Mouse (Mus musculus): ENCODE results near the gene Ankrd33b. TPM values are rescaled to one million over a fixed set of nuclear protein-coding genes. Genes with fewer than 3 reads are reported as not detected.

The Ankrd33b gene
- polyA plus RNA-seq, 1 experiment: 3.7 TPM

DNA sequence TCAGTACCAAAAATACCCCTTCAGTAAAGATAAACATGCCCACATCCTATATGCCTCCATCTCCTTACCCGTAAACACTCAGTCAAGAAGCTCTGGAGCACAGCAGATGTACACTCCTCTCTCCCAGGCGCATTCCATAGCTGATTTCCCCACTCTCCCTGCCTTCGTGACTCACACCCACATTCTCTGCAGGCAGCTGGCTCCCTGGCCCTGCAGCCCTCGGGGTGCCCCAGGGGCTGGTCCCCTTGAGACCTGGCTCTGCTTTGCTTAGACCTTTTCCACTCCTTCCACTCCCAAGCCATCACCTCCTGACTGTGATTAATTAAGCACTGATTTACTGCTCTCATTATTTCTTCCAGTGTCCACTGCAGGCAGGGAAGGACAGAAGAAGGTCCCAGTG is 7.7 kb upstream of the Ankrd33b start:
- no peak for DNase-seq (ENCODE audit: low read depth in 1 of 2, low spot score in 2 of 2)
- H3K27ac ChIP-seq (ENCODE audit: insufficient read depth, low read length): no peak overlapping the region
- H3K36me3 ChIP-seq (ENCODE audit: control insufficient read depth, insufficient read depth, low read length): no peaks in the 10 kb centered on the region
- H3K4me3 ChIP-seq (ENCODE audit: extremely low read depth, insufficient read depth, insufficient read length): no peak overlapping the region
- TF ChIP-seq POLR2A (IDR thresholded peaks at IDR 0.05; ENCODE audit: low read depth, low read length) (no peak), CTCF (IDR thresholded peaks at IDR 0.05; ENCODE audit: extremely low read depth, insufficient read depth, insufficient read length, insufficient replicate concordance) (no peak)
- WGBS: 76% methylated on average over 4 of the region's 4 CpGs
- H3K4me1 ChIP-seq (ENCODE audit: control insufficient read depth, insufficient read depth, insufficient read length): no peaks in the 10 kb centered on the region
- no peaks in the 10 kb centered on the region for H3K27me3 ChIP-seq (ENCODE audit: control insufficient read depth, insufficient read depth, low read length)

DNA sequence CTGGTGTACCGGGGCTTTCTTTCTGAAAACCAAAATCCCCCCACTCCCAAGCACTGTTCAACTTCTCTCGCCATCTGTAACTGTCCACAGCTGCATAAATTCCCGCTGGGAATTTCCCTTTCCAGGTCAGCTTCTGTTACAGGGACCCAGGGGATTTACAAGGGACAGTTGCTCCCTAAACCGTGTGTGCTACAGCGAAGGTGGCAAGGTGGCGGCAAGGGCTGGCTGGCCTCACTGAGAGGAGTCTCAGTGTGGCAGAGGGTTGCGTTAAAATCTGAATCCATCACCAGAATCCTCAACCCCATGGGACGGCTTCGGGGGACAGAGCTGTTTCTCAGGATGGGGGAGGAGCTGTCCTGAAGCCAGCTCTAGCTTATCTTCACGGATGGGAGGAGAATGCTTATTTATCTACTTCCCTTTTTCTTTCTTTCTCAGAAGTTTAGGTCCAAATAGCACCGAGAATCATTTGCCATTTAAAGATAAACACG is 1.6 kb upstream of the Ankrd33b start:
- 15% methylated on average over 12 of the region's 12 CpGs for WGBS
- Histone ChIP-seq H3K4me1 (ENCODE audit: control insufficient read depth, insufficient read depth, insufficient read length) (peaks cover 11% of the 10 kb centered on the region; the same call in 1 of the 2 replicates), H3K4me3 (ENCODE audit: extremely low read depth, insufficient read depth, insufficient read length) (peak overlapping the region; percentile 24; the same call in 1 of the 2 replicates), H3K27me3 (ENCODE audit: control insufficient read depth, insufficient read depth, low read length) (peaks cover 8% of the 10 kb centered on the region; the same call in 1 of the 2 replicates), H3K27ac (ENCODE audit: insufficient read depth, low read length) (no peak overlapping the region), H3K36me3 (ENCODE audit: control insufficient read depth, insufficient read depth, low read length) (no peaks in the 10 kb centered on the region)
- no peak for DNase-seq (ENCODE audit: low read depth in 1 of 2, low spot score in 2 of 2)
- TF ChIP-seq POLR2A (IDR thresholded peaks at IDR 0.05; ENCODE audit: low read depth, low read length) (no peak), CTCF (IDR thresholded peaks at IDR 0.05; ENCODE audit: extremely low read depth, insufficient read depth, insufficient read length, insufficient replicate concordance) (no peak)

DNA sequence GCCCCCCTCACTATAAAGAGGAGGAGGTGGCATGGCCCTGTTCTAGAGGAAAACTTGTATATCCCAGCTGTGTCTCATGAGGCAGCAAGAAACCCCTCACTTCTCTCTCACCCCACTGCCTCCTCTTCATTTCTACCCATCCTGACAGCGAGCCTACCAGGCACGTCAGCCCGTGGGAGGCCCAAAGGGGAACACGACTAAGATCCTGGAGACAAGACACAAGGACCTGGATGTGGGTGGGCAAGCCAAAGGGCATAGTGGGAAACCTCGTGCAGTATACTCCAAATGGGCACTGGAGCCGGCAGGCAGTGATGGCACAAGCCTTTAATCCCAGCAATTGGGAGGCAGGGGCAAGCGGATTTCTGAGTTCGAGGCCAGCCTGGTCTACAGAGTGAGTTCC is 1.0 kb upstream of the Ankrd33b start:
- no peak overlapping the region for H3K4me3 ChIP-seq (ENCODE audit: extremely low read depth, insufficient read depth, insufficient read length)
- peaks cover 11% of the 10 kb centered on the region; the same call in 1 of the 2 replicates for H3K4me1 ChIP-seq (ENCODE audit: control insufficient read depth, insufficient read depth, insufficient read length)
- WGBS: 72% methylated on average over 8 of the region's 8 CpGs
- H3K27me3 ChIP-seq (ENCODE audit: control insufficient read depth, insufficient read depth, low read length): peaks cover 8% of the 10 kb centered on the region; the same call in 1 of the 2 replicates
- no peak overlapping the region for H3K27ac ChIP-seq (ENCODE audit: insufficient read depth, low read length)
- TF ChIP-seq POLR2A (IDR thresholded peaks at IDR 0.05; ENCODE audit: low read depth, low read length): no peak
- no peak for TF ChIP-seq CTCF (IDR thresholded peaks at IDR 0.05; ENCODE audit: extremely low read depth, insufficient read depth, insufficient read length, insufficient replicate concordance)
- no peak for DNase-seq (ENCODE audit: low read depth in 1 of 2, low spot score in 2 of 2)
- no peaks in the 10 kb centered on the region for H3K36me3 ChIP-seq (ENCODE audit: control insufficient read depth, insufficient read depth, low read length)

DNA sequence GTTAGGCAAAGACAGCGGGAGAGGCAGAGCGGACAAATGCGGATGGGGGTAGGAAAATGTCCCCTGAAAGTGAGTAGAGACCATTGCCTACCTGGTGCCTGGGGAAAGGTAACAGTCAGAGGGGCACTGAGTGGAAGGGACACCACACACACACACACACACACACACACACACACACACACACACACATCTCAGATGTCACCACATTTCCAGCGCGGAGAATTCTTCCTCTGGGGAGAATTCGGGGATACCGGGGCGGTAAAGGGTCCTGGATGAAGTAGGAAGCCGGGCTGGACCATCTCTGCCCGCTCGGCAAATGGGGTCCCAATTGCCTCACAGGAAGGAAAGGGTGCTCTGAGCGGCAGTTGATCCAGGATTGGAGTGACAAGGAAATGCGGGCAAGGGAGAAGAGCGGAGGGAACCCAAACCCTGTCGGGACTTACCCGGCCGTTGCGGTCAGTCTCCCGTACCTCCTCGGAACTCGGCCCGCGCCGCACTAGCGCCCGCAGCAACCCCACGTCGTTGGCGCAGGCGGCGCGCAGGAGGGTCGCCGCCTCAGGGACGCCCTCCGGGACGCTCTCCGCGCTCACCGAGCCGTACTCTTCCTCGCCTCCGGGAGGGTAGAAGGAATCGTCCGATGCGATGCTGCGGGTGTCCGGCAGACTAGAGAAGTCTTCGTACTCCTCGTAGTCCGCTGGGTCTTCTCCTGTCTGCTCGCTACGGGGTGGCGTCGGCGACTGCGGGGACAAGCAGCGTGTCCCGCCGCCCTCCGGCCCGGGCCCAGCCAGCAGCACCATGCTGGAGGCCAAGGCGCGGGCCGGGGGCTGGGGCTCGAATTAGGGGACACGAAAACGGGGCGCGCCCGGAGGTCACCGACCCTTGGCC is 688 bp downstream of the Ankrd33b start:
- no peaks in the 10 kb centered on the region for H3K36me3 ChIP-seq (ENCODE audit: control insufficient read depth, insufficient read depth, low read length)
- no peak overlapping the region for H3K27ac ChIP-seq (ENCODE audit: insufficient read depth, low read length)
- WGBS: under 1% methylated on average over 72 of the region's 72 CpGs
- peaks cover 8% of the 10 kb centered on the region; the same call in 1 of the 2 replicates for H3K27me3 ChIP-seq (ENCODE audit: control insufficient read depth, insufficient read depth, low read length)
- peaks cover 11% of the 10 kb centered on the region; the same call in 1 of the 2 replicates for H3K4me1 ChIP-seq (ENCODE audit: control insufficient read depth, insufficient read depth, insufficient read length)
- peak overlapping the region; percentile 60 for H3K4me3 ChIP-seq (ENCODE audit: extremely low read depth, insufficient read depth, insufficient read length)
- DNase-seq (ENCODE audit: low read depth in 1 of 2, low spot score in 2 of 2): no peak
- TF ChIP-seq POLR2A (IDR thresholded peaks at IDR 0.05; ENCODE audit: low read depth, low read length): no peak
- TF ChIP-seq CTCF (IDR thresholded peaks at IDR 0.05; ENCODE audit: extremely low read depth, insufficient read depth, insufficient read length, insufficient replicate concordance): no peak

DNA sequence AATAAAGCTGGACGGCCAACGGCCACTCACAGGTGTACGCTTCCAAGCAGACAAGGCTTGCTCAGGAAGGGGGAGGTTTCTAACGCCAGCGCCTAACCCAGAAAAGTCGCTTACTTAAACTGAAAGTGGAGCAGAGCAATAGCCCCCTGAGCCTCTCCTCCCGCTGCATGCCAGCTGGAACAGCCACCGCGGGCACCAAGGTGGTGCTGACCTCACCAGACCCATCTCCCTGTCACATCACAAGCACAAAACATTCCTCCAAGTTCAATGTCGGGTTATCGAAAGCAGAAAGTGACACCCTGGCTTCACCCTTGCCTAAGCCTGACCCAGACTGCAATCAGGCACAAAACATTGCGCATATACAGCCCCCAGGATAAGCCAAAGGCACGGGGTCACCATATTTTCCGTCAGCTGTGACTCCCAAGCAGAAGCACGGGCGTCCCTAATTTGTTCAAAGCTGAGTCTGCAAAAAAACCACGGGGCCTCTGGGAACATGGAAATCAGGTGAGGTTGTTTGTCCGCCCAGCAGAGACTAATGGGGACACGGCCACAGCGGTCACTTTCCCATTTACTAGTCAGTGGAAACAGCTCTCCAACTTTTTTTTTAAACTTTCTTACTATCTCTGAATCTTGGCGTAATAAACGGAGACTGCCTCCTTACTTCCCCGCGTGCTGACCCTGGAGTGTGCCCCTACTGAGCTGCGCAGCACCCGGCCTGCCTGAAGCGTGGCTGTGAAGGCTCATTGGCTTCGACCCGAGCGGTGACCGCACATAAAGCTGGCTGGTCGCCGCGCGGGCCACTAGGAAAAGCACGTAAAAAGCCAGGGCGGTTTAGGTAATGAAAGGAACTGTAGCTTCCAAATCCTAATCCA is 1.6 kb downstream of the Ankrd33b start:
- H3K36me3 ChIP-seq (ENCODE audit: control insufficient read depth, insufficient read depth, low read length): no peaks in the 10 kb centered on the region
- no peak for DNase-seq (ENCODE audit: low read depth in 1 of 2, low spot score in 2 of 2)
- TF ChIP-seq POLR2A (IDR thresholded peaks at IDR 0.05; ENCODE audit: low read depth, low read length): no peak
- TF ChIP-seq CTCF (IDR thresholded peaks at IDR 0.05; ENCODE audit: extremely low read depth, insufficient read depth, insufficient read length, insufficient replicate concordance): no peak
- no peak overlapping the region for H3K27ac ChIP-seq (ENCODE audit: insufficient read depth, low read length)
- peaks cover 11% of the 10 kb centered on the region; the same call in 1 of the 2 replicates for H3K4me1 ChIP-seq (ENCODE audit: control insufficient read depth, insufficient read depth, insufficient read length)
- peak overlapping the region; percentile 60 for H3K4me3 ChIP-seq (ENCODE audit: extremely low read depth, insufficient read depth, insufficient read length)
- H3K27me3 ChIP-seq (ENCODE audit: control insufficient read depth, insufficient read depth, low read length): peaks cover 8% of the 10 kb centered on the region; the same call in 1 of the 2 replicates
- 2% methylated on average over 37 of the region's 37 CpGs for WGBS

DNA sequence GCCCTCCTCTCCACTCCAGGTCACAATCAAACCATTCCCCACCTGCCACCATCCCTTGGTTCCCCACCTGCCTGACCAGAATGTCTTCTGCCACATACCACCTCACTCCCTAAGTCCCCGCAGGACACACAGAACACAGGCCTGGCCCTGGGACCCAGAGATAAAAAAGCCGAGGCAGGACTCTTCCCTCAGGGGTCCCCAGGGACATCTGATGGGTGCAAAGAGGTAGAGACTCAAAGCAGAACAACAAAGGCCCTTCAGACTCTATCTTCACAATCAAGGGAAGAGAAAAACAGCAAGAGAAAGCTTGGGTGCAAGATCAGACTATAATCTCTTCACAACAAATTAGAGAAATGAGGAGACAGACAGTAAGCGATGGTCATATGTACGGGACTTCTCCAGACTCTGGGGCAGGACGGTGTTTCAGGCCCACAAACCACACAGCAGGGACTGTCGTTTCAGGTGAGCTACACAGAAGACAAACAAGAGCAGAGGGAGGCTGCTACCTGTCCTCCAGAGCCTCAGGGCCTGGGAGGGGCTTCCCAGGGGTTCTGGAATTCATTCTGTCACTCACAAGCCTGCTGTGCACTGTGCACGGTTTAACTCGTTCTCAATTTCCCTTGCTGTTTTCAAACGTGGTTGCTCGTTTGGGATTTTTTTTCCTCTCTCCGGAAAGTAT is 2.3 kb downstream of the Ankrd33b start:
- Histone ChIP-seq H3K27me3 (ENCODE audit: control insufficient read depth, insufficient read depth, low read length) (peaks cover 8% of the 10 kb centered on the region; the same call in 1 of the 2 replicates), H3K4me1 (ENCODE audit: control insufficient read depth, insufficient read depth, insufficient read length) (peaks cover 11% of the 10 kb centered on the region; the same call in 1 of the 2 replicates), H3K4me3 (ENCODE audit: extremely low read depth, insufficient read depth, insufficient read length) (peak overlapping the region; percentile 60; the same call in 1 of the 2 replicates), H3K36me3 (ENCODE audit: control insufficient read depth, insufficient read depth, low read length) (no peaks in the 10 kb centered on the region), H3K27ac (ENCODE audit: insufficient read depth, low read length) (no peak overlapping the region)
- DNase-seq (ENCODE audit: low read depth in 1 of 2, low spot score in 2 of 2): peak in 1 of 2 experiments; percentile 41
- TF ChIP-seq CTCF (IDR thresholded peaks at IDR 0.05; ENCODE audit: extremely low read depth, insufficient read depth, insufficient read length, insufficient replicate concordance): no peak
- TF ChIP-seq POLR2A (IDR thresholded peaks at IDR 0.05; ENCODE audit: low read depth, low read length): no peak
- whole genome bisulfite sequencing: 28% methylated on average over 11 of the region's 11 CpGs
